Mouse (Mus musculus) heart, adult 2 months (tissue): ENCODE measurements around the gene Hsp90aa1.

Experiments
- CTCF ChIP-seq: fragments of 200-600 bp; IDR thresholded peaks from 2 replicates; pipeline ENCODE4 v1.8.1; 2022; ENCODE audit warnings: antibody characterized with exemption, mild to moderate bottlenecking, moderate library complexity
- EP300 ChIP-seq: fragments of 200-500 bp; IDR thresholded peaks from 2 replicates; pipeline ENCODE4 v1.6.1; 2011; ENCODE audit warnings: low read depth, low read length, control low read depth; ENCODE audit not compliant: insufficient read depth
- POLR2A ChIP-seq: fragments of 200-500 bp; IDR thresholded peaks from 2 replicates; pipeline ENCODE4 v1.6.1; 2011; ENCODE audit warnings: mild to moderate bottlenecking, low read depth, low read length, control low read depth; ENCODE audit not compliant: insufficient read depth

- TF ChIP-seq CTCF, result peak; percentile 64
- no peak for TF ChIP-seq POLR2A
- no peak for TF ChIP-seq EP300
Measured at GRCm38 (mm10) chr12:110674243-110674642, 28.3 kb downstream of the Hsp90aa1 start.
